Mouse (Mus musculus): ENCODE measurements at regions not wholly inside any gene's neighbourhood (a gene's known extent, or its start where the extent isn't known, plus 50 kb on each side); places are given as distances from the start of the nearest gene placed in this dataset.
A peak's percentile ranks its signal among the peaks of the same experiment; 100 is the strongest.

DNA sequence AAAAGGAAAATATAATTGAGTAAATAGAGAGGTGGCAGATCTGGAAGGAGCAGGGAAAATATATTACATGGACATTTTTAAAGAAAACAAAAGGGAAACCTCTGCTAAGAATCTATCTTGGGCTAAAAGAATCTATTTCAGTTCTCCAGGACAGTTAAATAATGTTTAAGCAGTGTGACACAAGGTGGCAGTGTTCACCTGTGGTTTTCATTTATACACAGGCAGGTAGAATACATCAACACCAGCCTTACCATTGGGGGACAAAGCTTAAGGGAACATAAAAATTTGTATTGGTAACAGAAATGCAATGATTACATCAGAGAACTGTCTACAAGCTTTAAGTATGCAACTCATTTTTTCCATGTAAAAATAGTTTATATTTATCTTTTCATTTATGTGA is 78.2 kb upstream of the Cldn34d start:
- DNase-seq (ENCODE audit: low spot score in 2 of 2) = peak in 1 of 2 experiments; percentile 3

Measured in frontal cortex, postnatal 25 days (tissue).